Mouse (Mus musculus): ENCODE data around the gene Ankrd27.

Ankrd27 gene

GRCm38 (mm10) chr7:35646317-35647081 is 60.5 kb downstream of the Ankrd27 start:
- DNase-seq = peak; percentile 21

DNA sequence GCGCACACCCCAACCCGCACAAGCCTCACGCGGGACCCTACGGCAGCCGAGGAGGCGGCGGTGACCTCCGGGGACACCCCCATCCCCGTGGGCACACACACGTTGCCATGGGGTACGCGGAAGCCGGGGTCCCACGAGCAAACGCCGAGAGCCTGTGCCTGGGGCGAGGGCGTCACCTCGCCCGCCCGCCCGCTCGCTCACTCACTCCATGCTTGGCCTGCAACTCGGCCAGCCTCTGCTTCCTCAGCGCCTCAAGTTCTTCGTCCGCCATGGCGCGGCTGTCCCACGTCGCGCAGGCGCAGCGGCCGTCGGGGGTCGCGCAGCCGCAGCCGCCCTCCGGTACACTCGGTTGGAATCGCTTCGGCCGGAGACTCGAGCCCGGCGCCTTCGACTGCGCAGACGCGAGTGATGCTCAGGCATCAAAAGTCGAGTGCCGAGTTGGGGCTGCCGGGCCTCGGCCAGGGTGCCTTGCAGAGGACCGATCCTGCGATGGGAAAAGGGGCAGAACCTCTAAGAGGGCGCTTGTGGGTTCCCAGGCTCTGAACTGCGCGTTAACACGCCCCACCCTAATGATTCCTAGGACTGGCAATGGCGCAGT is 61.2 kb downstream of the Ankrd27 start, which contains the start of gene Pdcd5:
TSS of gene Pdcd5 (minus strand) at position 421 of the 598 bp plus-strand sequence.
- DNase-seq = peak; percentile 97

GRCm38 (mm10) chr7:35648239-35649069 is 62.4 kb downstream of the Ankrd27 start:
- no peak for DNase-seq

GRCm38 (mm10) chr7:35649071-35649470 is 63.0 kb downstream of the Ankrd27 start:
- DNase-seq = peak; percentile 85

DNA sequence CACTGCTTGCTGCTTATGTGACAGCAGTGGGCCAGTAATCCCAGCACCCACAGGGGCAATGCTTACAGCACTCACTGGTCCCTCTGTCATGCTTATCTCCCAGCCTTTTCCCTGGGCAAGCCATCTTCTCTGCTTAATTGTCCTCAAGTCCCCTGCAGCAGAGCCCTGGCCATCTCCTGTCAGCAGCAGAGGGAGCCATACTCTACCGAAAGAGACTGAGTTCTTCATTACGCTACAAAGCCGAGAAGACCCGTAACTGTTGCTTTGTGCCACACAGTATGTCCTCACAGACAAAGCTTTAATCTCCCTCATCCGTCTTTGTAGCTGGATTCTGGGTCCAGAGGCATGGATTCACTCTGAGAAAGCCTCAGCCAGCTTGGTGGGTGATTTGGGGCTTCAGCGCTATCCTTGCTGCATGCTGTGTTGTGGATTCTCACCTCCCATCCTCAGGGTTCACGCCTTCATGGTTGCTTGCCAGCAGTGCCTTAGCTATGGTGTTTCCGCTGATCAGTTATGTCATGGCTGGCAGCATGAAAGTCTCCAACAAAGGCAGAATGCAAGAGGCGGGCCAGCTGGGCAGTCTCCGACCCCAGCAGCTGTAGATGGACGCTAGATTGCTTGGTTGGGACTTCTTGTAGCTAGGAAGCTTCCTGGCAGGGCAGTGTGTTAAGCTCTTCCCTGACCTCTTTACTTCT is 64.8 kb downstream of the Ankrd27 start:
- no peak for DNase-seq

DNA sequence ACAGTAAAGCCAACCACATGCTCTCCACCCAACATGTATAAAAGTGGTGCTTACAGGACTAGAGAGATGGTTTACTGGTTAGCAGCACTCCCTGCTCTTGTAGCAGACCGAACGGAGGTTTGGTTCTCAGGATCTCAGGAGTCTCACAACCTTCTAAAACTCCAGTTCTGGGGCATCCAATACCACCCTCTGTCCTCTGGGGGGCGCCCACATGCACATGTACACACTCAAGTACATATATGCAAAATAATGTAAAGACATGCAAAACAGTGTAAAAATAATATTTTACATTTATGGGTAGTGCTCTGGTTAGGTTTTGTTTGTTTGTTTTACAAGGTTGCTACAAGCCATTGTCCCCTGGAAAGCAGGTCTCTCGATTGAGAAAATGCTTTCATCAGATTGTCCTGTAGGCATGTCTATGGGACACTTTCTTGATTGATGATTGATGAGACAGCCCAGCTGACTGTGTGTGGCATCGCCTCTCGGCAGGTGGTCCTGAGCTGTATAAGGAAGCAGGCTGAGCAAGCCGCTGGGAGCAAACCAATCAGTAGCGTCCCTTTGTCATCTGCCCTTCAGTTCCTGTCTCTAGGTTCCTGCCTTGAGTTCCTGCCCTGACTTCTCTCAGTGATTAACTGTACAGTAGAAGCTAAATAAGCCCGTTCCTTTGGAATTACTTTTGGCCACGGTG is 65.7 kb downstream of the Ankrd27 start:
- DNase-seq = no peak

DNA sequence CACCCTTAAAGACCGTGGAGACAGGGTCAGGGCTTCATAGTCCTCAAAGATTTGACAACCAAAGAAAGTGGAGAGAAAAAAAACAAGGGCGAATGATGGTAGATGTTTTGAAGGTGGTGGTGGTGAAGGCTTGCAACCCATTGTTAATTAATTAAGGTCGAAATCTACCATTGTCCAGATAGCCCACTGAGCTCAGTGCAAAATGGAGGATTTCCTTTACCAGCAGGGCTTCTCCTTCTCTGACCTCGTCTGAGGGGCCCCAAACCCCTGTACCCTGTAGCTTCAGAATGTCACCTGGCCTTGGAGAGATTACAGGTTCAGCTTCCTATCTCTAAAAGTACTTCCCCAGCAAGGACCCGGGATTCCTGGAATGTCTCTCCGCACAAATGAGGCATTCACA is 71.8 kb downstream of the Ankrd27 start:
- no peak for DNase-seq

- peak; percentile 31 for DNase-seq
These were observed 73.1 kb downstream of the Ankrd27 start for GRCm38 (mm10) chr7:35659173-35659572.

- no peak for DNase-seq
These were observed 77.8 kb downstream of the Ankrd27 start for GRCm38 (mm10) chr7:35663790-35664376.

DNA sequence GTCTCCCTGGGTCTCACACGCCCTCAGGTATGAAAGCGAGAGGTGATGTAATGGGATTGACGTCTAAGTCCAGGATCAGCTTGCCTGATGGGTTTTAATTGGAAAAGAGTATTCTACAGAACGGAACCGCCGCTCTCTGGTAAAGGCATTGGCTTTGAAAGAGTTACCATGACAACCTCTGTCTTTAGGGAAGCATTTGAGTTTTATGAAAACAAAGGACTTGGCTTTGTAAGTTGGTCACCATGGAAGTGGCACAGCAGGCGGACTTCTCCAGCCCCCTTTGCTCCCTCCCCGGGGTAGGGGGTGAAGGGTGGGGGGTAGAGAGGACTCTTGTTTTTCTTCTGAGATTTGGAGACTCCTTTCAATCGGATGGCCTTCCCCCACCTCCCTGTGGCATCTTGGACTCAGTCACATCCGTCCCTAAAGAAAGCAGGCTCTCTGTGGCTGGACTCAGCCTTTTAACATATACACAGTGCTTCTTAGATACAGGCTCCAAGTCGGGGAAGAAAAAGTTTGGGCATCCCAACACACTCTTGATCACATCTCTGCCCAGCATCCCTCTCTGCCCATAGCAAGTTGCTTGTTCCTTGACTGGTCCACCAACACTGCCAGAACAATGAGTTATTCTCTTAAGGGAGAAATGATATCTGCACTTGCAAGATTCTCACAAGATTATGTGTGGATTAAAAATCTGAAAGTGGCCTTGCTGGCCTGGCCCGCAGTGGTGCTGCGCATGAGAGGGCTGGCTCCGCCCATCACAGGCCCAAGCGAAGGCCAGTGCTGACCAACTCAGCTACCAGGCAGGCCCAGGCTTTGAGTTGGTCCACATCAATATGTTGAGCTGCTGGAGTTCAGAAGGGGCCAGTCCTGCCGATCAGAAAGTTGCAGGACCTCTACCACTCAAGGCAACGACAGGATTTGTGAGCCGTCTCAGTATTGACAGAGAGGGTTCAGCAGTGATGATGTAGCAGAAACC is 82.3 kb downstream of the Ankrd27 start:
- DNase-seq = no peak

DNA sequence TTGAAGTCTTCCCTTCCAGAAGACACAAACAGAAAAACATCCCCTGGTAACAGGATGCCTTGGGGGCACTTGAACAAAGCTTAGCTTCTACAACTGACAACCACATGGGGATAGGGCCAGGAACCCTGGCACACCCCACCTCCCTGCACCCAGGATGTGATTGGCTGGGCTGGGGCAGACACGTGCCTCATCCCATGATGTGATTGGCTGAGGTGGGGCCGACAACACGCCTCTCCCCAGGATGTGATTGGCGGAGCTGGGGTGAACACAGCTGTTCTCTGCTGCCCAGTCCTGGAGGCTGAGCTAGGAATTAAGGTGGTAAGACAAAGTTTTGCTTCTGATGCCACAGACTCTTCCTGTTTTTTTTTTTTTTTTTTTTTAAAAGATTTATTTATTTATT is 92.9 kb downstream of the Ankrd27 start:
- DNase-seq = no peak

DNA sequence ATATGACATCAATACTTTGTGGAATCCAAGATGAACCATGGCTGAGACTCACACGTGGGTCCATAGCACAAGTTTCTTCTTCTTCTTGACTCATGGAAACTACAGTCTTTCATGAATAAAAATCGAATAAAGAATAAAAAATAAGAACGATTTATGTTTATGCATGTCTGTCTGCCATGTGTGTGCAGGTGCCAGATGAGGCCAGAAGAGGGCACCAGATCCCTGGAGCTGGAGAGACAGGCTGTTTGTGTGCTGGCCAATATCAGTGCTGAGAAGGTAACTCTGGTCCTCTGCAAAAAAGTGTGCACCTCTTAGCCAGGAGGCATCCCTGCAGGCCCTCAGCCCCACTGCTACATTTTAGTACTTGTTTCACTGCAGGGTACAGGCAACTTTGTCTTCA is 95.5 kb downstream of the Ankrd27 start:
- DNase-seq = no peak

GRCm38 (mm10) chr7:35683409-35684122 is 97.5 kb downstream of the Ankrd27 start:
- no peak for DNase-seq

- no peak for DNase-seq
These were observed 100.2 kb downstream of the Ankrd27 start for GRCm38 (mm10) chr7:35686216-35686615.

GRCm38 (mm10) chr7:35686756-35687155 is 100.7 kb downstream of the Ankrd27 start:
- DNase-seq = peak; percentile 48

GRCm38 (mm10) chr7:35687229-35687628 is 101.2 kb downstream of the Ankrd27 start:
- DNase-seq = peak; percentile 34

- no peak for DNase-seq
These were observed 102.2 kb downstream of the Ankrd27 start for GRCm38 (mm10) chr7:35688276-35688675.
